ENCODE assay signal across 21 mouse cellular contexts in the genomic region with DNA sequence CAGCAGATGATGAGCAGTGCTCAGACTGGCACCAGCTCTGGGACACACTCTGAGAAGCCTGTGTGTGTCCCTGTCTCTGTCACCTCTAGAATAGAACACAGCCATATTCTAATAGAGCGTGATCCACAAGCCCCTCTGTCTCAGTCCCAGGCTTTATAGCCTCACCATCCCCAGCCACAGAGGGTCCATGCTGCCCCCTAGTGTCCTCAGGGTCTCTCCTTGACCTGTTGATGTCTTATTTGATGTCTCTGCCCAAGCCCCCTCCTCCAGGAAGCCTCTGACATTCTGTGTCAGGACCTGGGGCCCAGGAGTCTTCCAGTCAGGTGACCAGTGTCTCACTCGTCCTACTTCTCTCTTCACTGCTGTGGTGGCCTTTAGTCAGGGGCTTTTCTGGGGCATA. TPM values are rescaled to one million over a fixed set of nuclear protein-coding genes. Genes with fewer than 3 reads are reported as not detected.
DNase-seq lines count a peak whose midpoint lies in the region; ATAC-seq and TF ChIP-seq lines count a peak whose summit lies in the region.
"Had no signal": no experiment of that assay in that cellular context is flagged by ENCODE, and none has a peak within 500 bp of the region (broad histone marks: within the 10 kb centered on the region; RNA-seq: fewer than 3 reads in every experiment).

No protein-coding gene starts in this region.

- ATAC-seq in forebrain, postnatal 0 days = no peak
- no peak for ATAC-seq in forebrain, embryonic 12.5 days (ENCODE audit: low FRiP score)
- ATAC-seq in liver, embryonic 14.5 days (ENCODE audit: insufficient read depth) = no peak
- ATAC-seq: activated CD4-positive, CD25-positive, alpha-beta regulatory T cell, adult 4 months; Patski had no signal

- H3K9ac ChIP-seq in forebrain, postnatal 0 days = no peak overlapping the region
- H3K9ac ChIP-seq in forebrain, embryonic 12.5 days = no peak overlapping the region
- no peak overlapping the region for H3K9ac ChIP-seq in liver, embryonic 14.5 days (replicated peaks)
- no peak overlapping the region for H3K9ac ChIP-seq in ES-Bruce4 (ENCODE audit: low read depth, poor library complexity, severe bottlenecking)
- H3K9ac ChIP-seq: embryonic facial prominence, embryonic 15.5 days; heart, embryonic 13.5 days; hindbrain, embryonic 15.5 days had no signal

- H3K4me1 ChIP-seq in forebrain, postnatal 0 days (ENCODE audit: insufficient read depth) = no peaks in the 10 kb centered on the region
- H3K4me1 ChIP-seq in forebrain, embryonic 12.5 days = peaks cover 24% of the 10 kb centered on the region
- H3K4me1 ChIP-seq in liver, embryonic 14.5 days (replicated peaks; ENCODE audit: control insufficient read depth in 2 of 2, insufficient read depth in 2 of 2, low read length in 1 of 2) = no peaks in the 10 kb centered on the region
- peaks cover 3% of the 10 kb centered on the region for H3K4me1 ChIP-seq in ES-Bruce4 (ENCODE audit: control insufficient read depth, insufficient read depth, low read length)

- 46% methylated on average over 2 of the region's 2 CpGs for WGBS in forebrain, postnatal 0 days
- WGBS in forebrain, embryonic 12.5 days = 54% methylated on average over 2 of the region's 2 CpGs
- 33% methylated on average over 2 of the region's 2 CpGs for WGBS in liver, embryonic 14.5 days (ENCODE audit: insufficient replicate concordance)

- no peak overlapping the region for H3K27ac ChIP-seq in forebrain, postnatal 0 days (ENCODE audit: low read depth, low read length)
- H3K27ac ChIP-seq in forebrain, embryonic 12.5 days = no peak overlapping the region
- no peak overlapping the region for H3K27ac ChIP-seq in liver, embryonic 14.5 days
- no peak overlapping the region for H3K27ac ChIP-seq in ES-Bruce4 (ENCODE audit: insufficient read depth, low read length)
- H3K27ac ChIP-seq: embryonic facial prominence, embryonic 15.5 days; forebrain, embryonic 10.5 days; heart, embryonic 13.5 days; hindbrain, embryonic 15.5 days had no signal

- no peak for DNase-seq in forebrain, postnatal 0 days
- DNase-seq in liver, embryonic 14.5 days (ENCODE audit: low read depth in 3 of 3, low spot score in 3 of 3) = no peak
- DNase-seq in liver = no peak
- no peak for DNase-seq in brain, embryonic 14.5 days (ENCODE audit: low read depth)
- DNase-seq in frontal cortex, postnatal 14 days (ENCODE audit: low spot score in 2 of 2) = no peak
- DNase-seq: adrenal gland, postnatal 14 days; cerebellum, adult 18-20 months; cerebellum, adult 9-11 months; cerebellum, postnatal 36 days; gastrocnemius, postnatal 36 days; heart, adult 11 months; heart, postnatal 36 days had no signal

- H3K36me3 ChIP-seq in forebrain, postnatal 0 days (ENCODE audit: insufficient read depth) = no peaks in the 10 kb centered on the region
- H3K36me3 ChIP-seq in forebrain, embryonic 12.5 days (replicated peaks) = no peaks in the 10 kb centered on the region
- H3K36me3 ChIP-seq in liver, embryonic 14.5 days (replicated peaks; ENCODE audit: control insufficient read depth, insufficient read depth, low read depth) = no peaks in the 10 kb centered on the region
- no peaks in the 10 kb centered on the region for H3K36me3 ChIP-seq in ES-Bruce4 (ENCODE audit: control insufficient read depth, insufficient read depth, low read length, poor library complexity, severe bottlenecking)
- H3K36me3 ChIP-seq: embryonic facial prominence, embryonic 15.5 days; forebrain, embryonic 10.5 days; heart, embryonic 13.5 days; hindbrain, embryonic 15.5 days had no signal

- TF ChIP-seq POLR2A in ES-Bruce4 (IDR thresholded peaks at IDR 0.05; ENCODE audit: insufficient read depth, low read length) = no peak
- TF ChIP-seq POLR2A in brain, embryonic 14.5 days (IDR thresholded peaks at IDR 0.05; ENCODE audit: borderline replicate concordance, extremely low read depth, insufficient read depth, insufficient read length, poor library complexity, severe bottlenecking) = no peak

- no peak for TF ChIP-seq EP300 in liver, embryonic 14.5 days (IDR thresholded peaks at IDR 0.05; ENCODE audit: low read depth)
- no peak for TF ChIP-seq EP300 in ES-Bruce4 (IDR thresholded peaks at IDR 0.05; ENCODE audit: insufficient read depth, low read depth, low read length)

- no peaks in the 10 kb centered on the region for H3K27me3 ChIP-seq in forebrain, postnatal 0 days (ENCODE audit: insufficient read depth, low read length)
- H3K27me3 ChIP-seq in forebrain, embryonic 12.5 days = peaks cover 16% of the 10 kb centered on the region
- peaks cover 7% of the 10 kb centered on the region for H3K27me3 ChIP-seq in liver, embryonic 14.5 days (ENCODE audit: control insufficient read depth, insufficient read depth, low read length)
- no peaks in the 10 kb centered on the region for H3K27me3 ChIP-seq in ES-Bruce4 (ENCODE audit: control insufficient read depth, insufficient read depth, low read length, poor library complexity, severe bottlenecking)
- H3K27me3 ChIP-seq: Patski had no signal

- no peak overlapping the region for H3K4me3 ChIP-seq in forebrain, postnatal 0 days (ENCODE audit: low read depth, low read length)
- H3K4me3 ChIP-seq in forebrain, embryonic 12.5 days (replicated peaks) = no peak overlapping the region
- H3K4me3 ChIP-seq in liver, embryonic 14.5 days (ENCODE audit: insufficient read depth in 1 of 2, low read depth in 2 of 2, low read length in 2 of 2) = no peak overlapping the region
- no peak overlapping the region for H3K4me3 ChIP-seq in ES-Bruce4 (ENCODE audit: low read depth, low read length)
- H3K4me3 ChIP-seq: embryonic facial prominence, embryonic 15.5 days; erythroblast, embryonic 14.5 days; forebrain, embryonic 10.5 days; heart, embryonic 13.5 days; hindbrain, embryonic 15.5 days had no signal

- peak; percentile 16 for TF ChIP-seq CTCF in forebrain, postnatal 0 days (IDR thresholded peaks at IDR 0.05; ENCODE audit: low read depth)
- 0 out of 2 replicates have a peak, but pooled peaks have one; percentile 6 for TF ChIP-seq CTCF in liver, embryonic 14.5 days (IDR thresholded peaks at IDR 0.05; ENCODE audit: low read depth)
- peak; percentile 65 for TF ChIP-seq CTCF in ES-Bruce4 (IDR thresholded peaks at IDR 0.05; ENCODE audit: low read depth, low read length)
- TF ChIP-seq CTCF in brain, embryonic 14.5 days (IDR thresholded peaks at IDR 0.05; ENCODE audit: borderline replicate concordance, extremely low read depth, insufficient read depth, insufficient read length) = 0 out of 2 replicates have a peak, but pooled peaks have one; percentile 35

- 0 out of 2 replicates have a peak, but pooled peaks cover 5% of the 10 kb centered on the region for H3K9me3 ChIP-seq in forebrain, postnatal 0 days (ENCODE audit: low read length)
- 0 out of 2 replicates have a peak, but pooled peaks cover 3% of the 10 kb centered on the region for H3K9me3 ChIP-seq in forebrain, embryonic 12.5 days
- H3K9me3 ChIP-seq in liver, embryonic 14.5 days (ENCODE audit: control insufficient read depth, low read length) = no peaks in the 10 kb centered on the region
- 0 out of 2 replicates have a peak, but pooled peaks cover 3% of the 10 kb centered on the region for H3K9me3 ChIP-seq in ES-Bruce4 (replicated peaks; ENCODE audit: control insufficient read depth, insufficient read depth, low read length, poor library complexity, severe bottlenecking)
- H3K9me3 ChIP-seq: embryonic facial prominence, embryonic 15.5 days; heart, embryonic 13.5 days; hindbrain, embryonic 15.5 days had no signal

- H3K4me2 ChIP-seq in forebrain, postnatal 0 days (ENCODE audit: low read depth) = no peak overlapping the region
- no peak overlapping the region for H3K4me2 ChIP-seq in forebrain, embryonic 12.5 days
- no peak overlapping the region for H3K4me2 ChIP-seq in liver, embryonic 14.5 days (ENCODE audit: low read depth)
- H3K4me2 ChIP-seq: embryonic facial prominence, embryonic 15.5 days; heart, embryonic 13.5 days; hindbrain, embryonic 15.5 days had no signal

RNA-seq across cellular contexts. Expression of gene Rpl38, which starts 24.2 kb away (rescaled TPM):
- total RNA-seq in forebrain, postnatal 0 days (2014; rRNA removed) = 1,173 and 2,728 TPM in 2 replicates
- polyA plus RNA-seq in forebrain, postnatal 0 days (2015; fragmentation: Nextera tagmentation; extraction: Ambion mirVana) = 1,003 and 1,434 TPM in 2 replicates
- 859 and 942 TPM in 2 replicates for polyA plus RNA-seq in forebrain, embryonic 12.5 days (2016; fragmentation: Nextera tagmentation; extraction: Ambion mirVana)
- 758 and 1,654 TPM in 2 replicates for polyA plus RNA-seq in liver, embryonic 14.5 days (2012; rRNA removed)
- polyA plus RNA-seq in liver, embryonic 14.5 days (2014; fragmentation: Nextera tagmentation; extraction: Ambion mirVana) = 899 and 926 TPM in 2 replicates
- 1,928 and 2,044 TPM in 2 replicates for polyA plus RNA-seq in ES-Bruce4 (2011; ENCODE audit: insufficient read depth, insufficient read length, low read depth, missing spikeins)
- 1,736 and 1,742 TPM in 2 replicates for polyA plus RNA-seq in brain, embryonic 14.5 days (2012; rRNA removed)

RNA-seq across cellular contexts. Expression of gene Ttyh2, which starts 31.1 kb away (rescaled TPM):
- total RNA-seq in forebrain, postnatal 0 days (2014; rRNA removed) = 26.6 and 29.9 TPM in 2 replicates
- 24.4 and 26.4 TPM in 2 replicates for polyA plus RNA-seq in forebrain, postnatal 0 days (2015; fragmentation: Nextera tagmentation; extraction: Ambion mirVana)
- 11.8 and 13.0 TPM in 2 replicates for polyA plus RNA-seq in forebrain, embryonic 12.5 days (2016; fragmentation: Nextera tagmentation; extraction: Ambion mirVana)
- 2.7 and 2.9 TPM in 2 replicates for polyA plus RNA-seq in liver, embryonic 14.5 days (2012; rRNA removed)
- 6.4 and 6.5 TPM in 2 replicates for polyA plus RNA-seq in liver, embryonic 14.5 days (2014; fragmentation: Nextera tagmentation; extraction: Ambion mirVana)
- 11.7 and 11.8 TPM in 2 replicates for polyA plus RNA-seq in ES-Bruce4 (2011; ENCODE audit: insufficient read depth, insufficient read length, low read depth, missing spikeins)
- polyA plus RNA-seq in brain, embryonic 14.5 days (2012; rRNA removed) = 17.8 and 25.4 TPM in 2 replicates

Comparison
In these comparisons a context has a peak if more than half of its experiments do, and no peak if none do; other contexts are left out.
1. CTCF ChIP-seq: peak in every context shown above with its lines; median percentile 65 in ES-Bruce4; 35 in brain, embryonic 14.5 days; 16 in forebrain, postnatal 0 days; 6 in liver, embryonic 14.5 days.